Mouse (Mus musculus) testis, adult 2 months (tissue): ENCODE data around the gene Dnah2. TPM values are rescaled to one million over a fixed set of nuclear protein-coding genes. Genes with fewer than 3 reads are reported as not detected.

Source experiments
- H3K27ac ChIP-seq: fragments of 200-500 bp; 2 replicates; pipeline ENCODE4 v1.5.1; 2012; ENCODE audit warnings: low read depth, low read length; ENCODE audit not compliant: control insufficient read depth, insufficient read depth
- H3K27me3 ChIP-seq: fragments of 200-500 bp; 2 replicates; pipeline ENCODE4 v1.6.1; 2012; ENCODE audit warnings: mild to moderate bottlenecking, low read length, moderate library complexity; ENCODE audit not compliant: control insufficient read depth, insufficient read depth
- H3K36me3 ChIP-seq: fragments of 200-500 bp; 2 replicates; pipeline ENCODE4 v1.6.1; 2012; ENCODE audit warnings: mild to moderate bottlenecking, low read length; ENCODE audit not compliant: control insufficient read depth, insufficient read depth
- H3K4me1 ChIP-seq: fragments of 200-500 bp; 2 replicates; pipeline ENCODE4 v1.6.1; 2012; ENCODE audit warnings: low read length; ENCODE audit not compliant: control insufficient read depth, insufficient read depth
- H3K4me3 ChIP-seq: fragments of 200-500 bp; 2 replicates; pipeline ENCODE4 v1.5.1; 2012; ENCODE audit warnings: low read depth, mild to moderate bottlenecking, low read length, moderate library complexity, mixed read lengths; ENCODE audit not compliant: control insufficient read depth
- CTCF ChIP-seq: fragments of 200-500 bp; IDR thresholded peaks from 2 replicates; pipeline ENCODE4 v1.5.1; 2012; ENCODE audit warnings: low read depth, mild to moderate bottlenecking, inconsistent platforms, low read length, moderate library complexity; ENCODE audit not compliant: control insufficient read depth, insufficient read depth, insufficient replicate concordance
- POLR2A ChIP-seq: fragments of 200-500 bp; IDR thresholded peaks from 2 replicates; pipeline ENCODE4 v1.6.1; 2012; ENCODE audit warnings: low read depth, mild to moderate bottlenecking, inconsistent platforms, low read length, moderate library complexity; ENCODE audit not compliant: control insufficient read depth
- polyA plus RNA-seq: library from polyadenylated mRNA; depleted of rRNA; stranded (reverse); fragments of >200 nt; gene quantifications from 2 replicates; pipeline ENCODE4 v1.2.3, GENCODE M21; 2012

The Dnah2 gene
- polyA plus RNA-seq, 1 experiment = 39.3 TPM

DNA sequence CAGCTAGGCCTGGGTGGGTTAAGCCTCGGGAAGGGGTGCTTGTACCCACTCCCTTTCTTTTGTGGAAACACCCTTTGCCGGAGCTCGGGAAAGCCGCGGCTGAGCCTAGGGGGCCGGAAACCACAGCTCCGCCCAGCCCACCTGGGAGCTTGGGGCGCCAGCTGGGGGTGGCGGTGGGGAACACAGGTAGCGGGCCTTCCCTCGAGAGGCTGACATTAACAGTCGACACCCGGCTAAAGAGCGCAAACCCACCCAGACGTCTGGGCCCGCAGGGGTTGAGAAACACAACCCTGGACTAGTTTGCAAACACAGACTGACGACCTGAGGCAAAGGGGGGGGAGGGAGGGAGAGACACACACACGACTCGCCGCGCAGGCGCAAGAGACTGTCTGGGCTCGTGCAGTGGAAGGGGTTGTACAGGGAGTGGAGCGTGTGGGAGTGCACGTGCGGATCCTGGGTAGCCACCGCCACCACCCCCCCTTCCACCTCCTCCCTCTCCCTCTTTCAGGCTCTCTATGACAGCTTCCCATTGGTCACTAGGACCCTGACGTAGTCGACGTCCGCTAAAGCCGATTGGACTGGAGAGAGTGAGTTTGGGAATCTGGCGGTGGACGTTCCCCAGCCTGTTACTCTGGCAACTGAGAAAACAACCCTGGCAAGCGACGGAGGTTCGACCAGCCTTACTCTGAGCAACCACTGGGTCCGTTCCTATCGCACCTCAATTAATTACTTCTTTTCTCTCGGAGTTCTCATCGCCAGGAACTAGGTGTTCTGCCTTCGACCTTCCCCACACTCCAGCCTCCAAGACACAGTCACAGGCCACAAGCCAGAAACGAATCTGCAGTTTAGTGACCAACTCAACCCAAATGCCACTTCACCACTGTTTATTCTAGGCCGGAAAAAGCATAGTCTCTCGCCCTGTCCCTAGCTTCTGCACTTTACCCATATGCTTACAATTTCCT lies 130.1 kb downstream of the Dnah2 start:
- TF ChIP-seq POLR2A (peak; percentile 52; the same call in 1 of the 2 replicates), CTCF (no peak)
- H3K27me3 ChIP-seq = no peaks in the 10 kb centered on the region
- peaks cover 55% of the 10 kb centered on the region for H3K4me1 ChIP-seq
- H3K36me3 ChIP-seq = no peaks in the 10 kb centered on the region
- peak overlapping the region; percentile 95 for H3K27ac ChIP-seq
- peak overlapping the region; percentile 88 for H3K4me3 ChIP-seq

DNA sequence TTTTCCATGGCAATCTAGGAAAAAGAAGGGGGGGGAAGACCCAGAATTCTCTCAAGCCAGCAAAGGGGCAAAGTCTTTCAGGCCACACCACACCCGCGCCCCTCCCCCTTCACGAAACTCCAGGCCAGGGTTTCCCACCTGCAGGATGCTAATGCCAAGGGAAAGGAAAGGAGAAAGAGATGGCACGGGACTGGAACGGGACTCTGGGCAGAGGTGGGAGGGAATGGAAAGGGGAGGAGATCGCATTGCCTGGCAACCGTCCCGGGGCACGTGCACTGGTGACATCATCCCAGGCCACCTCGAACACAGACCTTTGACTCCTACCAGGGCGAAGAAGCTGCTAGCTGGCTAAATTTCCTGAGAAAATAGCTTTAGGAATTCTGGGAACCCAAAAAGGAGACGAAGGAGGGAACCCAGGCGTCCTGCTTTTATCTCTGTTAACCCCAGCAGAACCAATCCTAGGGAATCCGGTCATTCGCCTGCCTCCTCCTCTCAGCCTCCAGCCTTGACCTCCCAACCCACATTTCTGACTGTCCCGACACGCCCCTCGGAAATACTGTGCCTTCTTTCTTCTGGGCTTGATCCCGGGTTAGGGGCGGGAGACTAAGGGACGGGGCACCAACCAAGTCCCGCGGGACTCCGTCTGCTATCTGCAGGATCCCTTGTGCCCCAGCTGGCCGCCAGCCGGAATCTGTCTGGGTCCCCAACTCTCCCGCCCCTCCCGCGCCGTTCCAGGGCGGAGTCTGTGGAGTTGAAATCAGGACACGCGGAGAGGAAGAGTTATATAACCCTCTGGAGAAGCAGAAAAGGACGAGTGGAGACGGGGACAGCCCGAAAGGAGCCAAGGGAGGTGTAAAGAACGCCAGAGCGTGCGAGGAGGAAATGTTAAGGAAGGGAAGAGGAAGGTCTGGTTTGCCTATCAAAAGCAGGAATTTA lies 131.2 kb downstream of the Dnah2 start:
- H3K27ac ChIP-seq = peak overlapping the region; percentile 95

DNA sequence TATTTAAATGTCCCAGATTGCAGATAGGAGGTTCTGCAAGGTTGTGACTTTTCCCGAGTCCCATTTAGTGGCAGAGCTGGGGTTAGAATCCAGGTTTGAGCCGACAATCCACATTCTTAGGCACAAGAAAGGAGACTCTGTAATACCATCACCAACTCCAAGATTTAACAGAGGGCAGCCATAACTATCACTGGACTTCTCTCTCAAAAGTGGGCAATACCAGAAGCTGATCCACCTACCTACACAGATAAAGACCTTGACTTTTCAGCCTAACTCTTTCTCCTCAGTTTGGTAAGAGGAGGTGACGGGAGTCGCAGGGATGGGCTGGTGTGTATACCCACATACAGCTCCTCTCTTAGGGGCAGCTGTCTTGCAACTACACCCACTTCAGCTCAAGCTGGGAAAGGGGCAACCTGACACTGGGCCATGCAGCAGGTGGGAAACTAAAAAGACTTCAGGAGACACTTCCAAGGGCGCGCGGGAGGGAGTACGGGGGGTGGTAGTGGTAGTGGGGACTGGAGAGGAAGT lies 131.9 kb downstream of the Dnah2 start:
- peak overlapping the region; percentile 88 for H3K4me3 ChIP-seq
- H3K27me3 ChIP-seq = no peaks in the 10 kb centered on the region
- peaks cover 66% of the 10 kb centered on the region for H3K4me1 ChIP-seq
- no peak for TF ChIP-seq POLR2A
- no peak for TF ChIP-seq CTCF
- H3K27ac ChIP-seq = peak overlapping the region; percentile 95
- H3K36me3 ChIP-seq = no peaks in the 10 kb centered on the region

More for the DNA sequence above, 131.2 kb downstream of the Dnah2 start:
- TF ChIP-seq CTCF = no peak
- TF ChIP-seq POLR2A = peak; percentile 76
- peaks cover 63% of the 10 kb centered on the region for H3K4me1 ChIP-seq
- H3K4me3 ChIP-seq = peak overlapping the region; percentile 88
- no peaks in the 10 kb centered on the region for H3K36me3 ChIP-seq
- H3K27me3 ChIP-seq = no peaks in the 10 kb centered on the region

DNA sequence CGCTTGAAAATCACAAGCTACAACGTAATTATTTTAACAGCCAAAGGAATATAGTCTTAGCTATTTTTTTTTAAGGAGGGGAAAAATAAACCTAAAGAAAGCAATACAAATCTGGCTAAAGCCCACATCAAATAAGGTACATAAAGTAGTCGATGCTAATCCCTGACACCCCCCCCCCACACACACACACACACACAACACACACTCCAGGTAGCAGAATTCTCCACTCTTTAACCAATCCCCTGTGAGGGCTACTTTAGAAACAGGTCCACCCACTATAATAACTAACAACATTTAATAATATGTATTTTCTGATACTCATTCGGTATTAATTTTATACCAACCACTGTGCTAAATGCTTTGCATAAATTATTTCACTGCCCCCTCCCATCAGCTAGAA lies 132.4 kb downstream of the Dnah2 start:
- no peaks in the 10 kb centered on the region for H3K27me3 ChIP-seq
- H3K4me1 ChIP-seq = peaks cover 67% of the 10 kb centered on the region
- no peak for TF ChIP-seq POLR2A
- no peak for TF ChIP-seq CTCF
- H3K27ac ChIP-seq = no peak overlapping the region
- H3K36me3 ChIP-seq = no peaks in the 10 kb centered on the region
- H3K4me3 ChIP-seq = no peak overlapping the region

DNA sequence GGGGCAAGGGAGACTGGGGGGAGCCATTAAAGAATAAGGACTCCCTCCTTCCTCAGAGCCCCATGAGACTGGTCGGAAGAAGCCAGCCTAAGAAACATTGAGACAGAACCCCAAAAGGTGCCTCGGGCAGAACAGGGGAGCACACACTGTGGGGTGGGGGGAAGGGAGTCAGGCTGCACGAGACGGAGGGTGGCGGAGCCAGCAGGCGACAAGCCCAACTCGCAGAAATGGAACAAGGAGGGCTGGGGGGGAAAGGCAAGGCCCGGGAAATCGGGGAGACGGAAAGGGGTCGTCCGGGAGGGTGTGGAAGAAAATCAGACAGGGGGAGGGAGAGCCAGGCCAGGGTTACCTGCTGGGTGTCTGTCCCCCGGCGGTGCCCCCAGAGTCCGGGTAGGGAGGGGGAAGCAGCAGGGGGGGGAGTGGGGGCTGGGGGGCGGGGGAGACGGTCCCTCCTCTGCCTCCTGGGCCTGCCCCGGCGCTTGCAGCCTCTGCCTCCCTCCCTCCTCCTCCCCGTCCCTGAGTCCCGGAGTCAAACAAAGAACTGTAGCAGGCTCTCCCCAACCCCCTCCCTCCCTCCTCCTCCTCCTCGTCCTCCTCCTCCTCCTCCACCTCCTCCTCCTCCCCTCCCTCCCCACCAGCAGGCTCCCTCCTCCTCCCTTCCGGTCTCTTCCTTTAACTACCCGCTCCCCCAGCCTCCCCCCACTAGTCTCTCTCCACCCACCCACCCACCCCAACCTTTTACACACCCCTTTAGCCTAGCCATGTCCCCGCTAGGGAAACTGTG lies 133.1 kb downstream of the Dnah2 start:
- peak overlapping the region; percentile 26; the same call in 1 of the 2 replicates for H3K27ac ChIP-seq
- TF ChIP-seq CTCF (no peak), POLR2A (0 out of 2 replicates have a peak, but pooled peaks have one; percentile 7)
- peaks cover 63% of the 10 kb centered on the region for H3K4me1 ChIP-seq
- H3K4me3 ChIP-seq = peak overlapping the region; percentile 31
- no peaks in the 10 kb centered on the region for H3K36me3 ChIP-seq
- no peaks in the 10 kb centered on the region for H3K27me3 ChIP-seq

DNA sequence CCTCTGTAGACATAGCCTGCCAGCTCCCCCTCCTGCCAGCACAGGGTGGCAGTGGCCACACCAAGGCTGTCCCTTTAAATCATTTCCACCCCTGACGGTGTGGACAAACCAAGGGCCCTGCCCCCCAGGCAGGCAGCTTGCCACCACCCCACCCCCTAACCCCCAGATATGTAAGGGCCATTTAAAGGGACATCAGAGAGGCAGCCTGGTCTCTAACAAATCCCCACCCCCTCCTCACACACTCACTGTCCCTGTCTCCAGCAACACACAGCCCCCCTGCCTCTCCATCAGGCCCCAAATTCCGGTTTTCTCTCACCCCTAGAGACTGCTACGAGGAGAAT lies 133.6 kb downstream of the Dnah2 start:
- peaks cover 63% of the 10 kb centered on the region for H3K4me1 ChIP-seq
- H3K27ac ChIP-seq = peak overlapping the region; percentile 26; the same call in 1 of the 2 replicates
- no peaks in the 10 kb centered on the region for H3K36me3 ChIP-seq
- TF ChIP-seq POLR2A (no peak; the same call in 1 of the 2 replicates), CTCF (no peak)
- H3K27me3 ChIP-seq = no peaks in the 10 kb centered on the region
- peak overlapping the region; percentile 31 for H3K4me3 ChIP-seq
